Comparison of ENCODE assay signal across 19 mouse cellular contexts in genomic region chr5:116026561-116026960, GRCm38 (mm10). TPM values are rescaled to one million over a fixed set of nuclear protein-coding genes. Genes with fewer than 3 reads are reported as not detected.
DNase-seq lines count a peak whose midpoint lies in the region; ATAC-seq and TF ChIP-seq lines count a peak whose summit lies in the region.
"Had no signal": no experiment of that assay in that cellular context is flagged by ENCODE, and none has a peak within 500 bp of the region (broad histone marks: within the 10 kb centered on the region; RNA-seq: fewer than 3 reads in every experiment).

No protein-coding gene starts in this region.

- 0 out of 2 replicates have a peak, but pooled peaks have one; percentile 44 for ATAC-seq in heart, embryonic 14.5 days (ENCODE audit: insufficient number of reproducible peaks, insufficient read depth, low FRiP score, low read depth)
- ATAC-seq in erythroid progenitor cell, adult 5-6 weeks (replicated peaks; ENCODE audit: low FRiP score, poor library complexity, severe bottlenecking): peak; percentile 75
- ATAC-seq: intestine, embryonic 16.5 days; Patski had no signal

- no peaks in the 10 kb centered on the region for H3K9me3 ChIP-seq in heart, embryonic 14.5 days (ENCODE audit: control insufficient read depth, low read length)
- no peaks in the 10 kb centered on the region for H3K9me3 ChIP-seq in embryonic facial prominence, embryonic 10.5 days
- H3K9me3 ChIP-seq: embryonic facial prominence, embryonic 15.5 days; hindbrain, embryonic 10.5 days had no signal

- WGBS in heart, embryonic 14.5 days: 38% methylated on average over 14 of the region's 14 CpGs
- WGBS in spleen, adult 2 months: 85% methylated on average over 14 of the region's 14 CpGs
- WGBS in embryonic facial prominence, embryonic 10.5 days: 92% methylated on average over 14 of the region's 14 CpGs
- WGBS in thymus, adult 2 months: 95% methylated on average over 14 of the region's 14 CpGs

- H3K4me2 ChIP-seq in heart, embryonic 14.5 days (ENCODE audit: low read length): no peak overlapping the region
- H3K4me2 ChIP-seq: embryonic facial prominence, embryonic 15.5 days had no signal

- TF ChIP-seq CTCF in spleen, adult 2 months (IDR thresholded peaks at IDR 0.05; ENCODE audit: extremely low read depth, insufficient read depth, insufficient read length, insufficient replicate concordance): no peak
- TF ChIP-seq CTCF in thymus, adult 2 months (IDR thresholded peaks at IDR 0.05; ENCODE audit: borderline replicate concordance, control insufficient read depth, extremely low read depth, insufficient read depth, low read length, poor library complexity): no peak

- no peak for TF ChIP-seq POLR2A in spleen, adult 2 months (IDR thresholded peaks at IDR 0.05; ENCODE audit: low read depth, low read length)
- TF ChIP-seq POLR2A in thymus, adult 2 months (IDR thresholded peaks at IDR 0.05; ENCODE audit: control insufficient read depth, extremely low read depth, insufficient read depth, low read length, poor library complexity): no peak

- no peak overlapping the region for H3K9ac ChIP-seq in heart, embryonic 14.5 days (ENCODE audit: low read length)
- H3K9ac ChIP-seq: embryonic facial prominence, embryonic 15.5 days had no signal

- H3K27me3 ChIP-seq in heart, embryonic 14.5 days (ENCODE audit: control insufficient read depth, insufficient read depth, low read length): 0 out of 2 replicates have a peak, but pooled peaks cover 7% of the 10 kb centered on the region
- H3K27me3 ChIP-seq in spleen, adult 2 months (ENCODE audit: control insufficient read depth, insufficient read depth, low read length): no peaks in the 10 kb centered on the region
- H3K27me3 ChIP-seq in embryonic facial prominence, embryonic 10.5 days (replicated peaks; ENCODE audit: low read depth, poor library complexity, severe bottlenecking): peaks cover 11% of the 10 kb centered on the region
- no peaks in the 10 kb centered on the region for H3K27me3 ChIP-seq in thymus, adult 2 months (ENCODE audit: control insufficient read depth, insufficient read depth, low read length)
- H3K27me3 ChIP-seq: embryonic facial prominence, embryonic 15.5 days; Patski had no signal

- H3K4me3 ChIP-seq in heart, embryonic 14.5 days (ENCODE audit: control insufficient read depth in 1 of 2, insufficient read depth in 1 of 2, low read depth in 1 of 2, low read length in 2 of 2): no peak overlapping the region
- no peak overlapping the region for H3K4me3 ChIP-seq in spleen, adult 2 months (ENCODE audit: extremely low read depth, insufficient read depth, insufficient read length)
- H3K4me3 ChIP-seq in embryonic facial prominence, embryonic 10.5 days: no peak overlapping the region
- H3K4me3 ChIP-seq in thymus, adult 2 months (ENCODE audit: control insufficient read depth, insufficient read depth, low read length): no peak overlapping the region
- H3K4me3 ChIP-seq: embryonic facial prominence, embryonic 15.5 days; hindbrain, embryonic 10.5 days; left cerebral cortex, adult 2 months had no signal

- peaks cover 15 to 27% of the 10 kb centered on the region in 2 experiments for H3K4me1 ChIP-seq in heart, embryonic 14.5 days (ENCODE audit: control insufficient read depth in 2 of 2, insufficient read depth in 2 of 2, low read length in 2 of 2)
- H3K4me1 ChIP-seq in spleen, adult 2 months (ENCODE audit: control insufficient read depth, insufficient read depth, insufficient read length): peaks cover 4% of the 10 kb centered on the region; the same call in 1 of the 2 replicates
- peaks cover 37% of the 10 kb centered on the region for H3K4me1 ChIP-seq in embryonic facial prominence, embryonic 10.5 days
- H3K4me1 ChIP-seq in thymus, adult 2 months (replicated peaks; ENCODE audit: control insufficient read depth, insufficient read depth, low read length): peaks cover 34% of the 10 kb centered on the region

- no peak overlapping the region for H3K27ac ChIP-seq in heart, embryonic 14.5 days (replicated peaks in 1 of 2; ENCODE audit: control insufficient read depth in 1 of 2, insufficient read depth in 1 of 2, low read depth in 2 of 2, low read length in 2 of 2)
- peak overlapping the region; percentile 7; the same call in 1 of the 2 replicates for H3K27ac ChIP-seq in spleen, adult 2 months (ENCODE audit: insufficient read depth, low read length)
- no peak overlapping the region for H3K27ac ChIP-seq in embryonic facial prominence, embryonic 10.5 days (replicated peaks)
- no peak overlapping the region for H3K27ac ChIP-seq in thymus, adult 2 months (ENCODE audit: control insufficient read depth, insufficient read depth, low read length)
- H3K27ac ChIP-seq: embryonic facial prominence, embryonic 15.5 days; hindbrain, embryonic 10.5 days; left cerebral cortex, adult 2 months had no signal

- peaks cover 10% of the 10 kb centered on the region for H3K36me3 ChIP-seq in heart, embryonic 14.5 days (ENCODE audit: control insufficient read depth, insufficient read depth, low read length)
- H3K36me3 ChIP-seq in spleen, adult 2 months (ENCODE audit: control insufficient read depth, insufficient read depth, low read length): peaks cover 2% of the 10 kb centered on the region; the same call in 1 of the 2 replicates
- peaks cover 10% of the 10 kb centered on the region for H3K36me3 ChIP-seq in embryonic facial prominence, embryonic 10.5 days (replicated peaks)
- no peaks in the 10 kb centered on the region for H3K36me3 ChIP-seq in thymus, adult 2 months (ENCODE audit: control insufficient read depth, insufficient read depth, low read length)
- H3K36me3 ChIP-seq: embryonic facial prominence, embryonic 15.5 days had no signal

- DNase-seq in heart, adult 9 months (ENCODE audit: low spot score in 2 of 2): no peak
- peak; percentile 94 for DNase-seq in MEL-GATA-1-ER (ENCODE audit: extremely low read depth, low read depth)
- no peak for DNase-seq in spleen, adult 2 months (ENCODE audit: low read depth in 1 of 2, low spot score in 2 of 2)
- no peak for DNase-seq in right cerebral cortex, postnatal 4 days
- no peak for DNase-seq in embryonic facial prominence, embryonic 10.5 days (ENCODE audit: low spot score)
- DNase-seq in thymus, adult 2 months: no peak
- DNase-seq: cerebellum, postnatal 25 days; gastrocnemius, postnatal 36 days; thymus, postnatal 14 days had no signal

RNA-seq across cellular contexts. Expression of gene Prkab1, which starts 2.3 kb away (rescaled TPM):
- polyA plus RNA-seq in heart, embryonic 14.5 days (2014; fragmentation: Nextera tagmentation; extraction: Ambion mirVana): 38.0 and 40.5 TPM in 2 replicates
- 152 and 176 TPM in 2 replicates for total RNA-seq in erythroid progenitor cell, adult 5-6 weeks (2015; ENCODE audit: low replicate concordance)
- total RNA-seq in erythroid progenitor cell, adult 5-6 weeks (2017; ENCODE audit: low replicate concordance): 73.6 and 102 TPM in 2 replicates
- 59.6 and 82.0 TPM in 2 replicates for polyA plus RNA-seq in spleen, adult 2 months (2012; rRNA removed)
- polyA plus RNA-seq in embryonic facial prominence, embryonic 10.5 days (2016; fragmentation: Nextera tagmentation; extraction: Ambion mirVana): 77.1 and 79.2 TPM in 2 replicates
- 102 and 109 TPM in 2 replicates for polyA plus RNA-seq in thymus, adult 2 months (2012; rRNA removed)

RNA-seq across cellular contexts. Expression of gene Tmem233, which starts 56.5 kb away (rescaled TPM):
- not detected in 2 replicates for polyA plus RNA-seq in heart, embryonic 14.5 days (2014; fragmentation: Nextera tagmentation; extraction: Ambion mirVana)
- total RNA-seq in erythroid progenitor cell, adult 5-6 weeks (2015; ENCODE audit: low replicate concordance): not detected in 2 replicates
- total RNA-seq in erythroid progenitor cell, adult 5-6 weeks (2017; ENCODE audit: low replicate concordance): not detected in 2 replicates
- polyA plus RNA-seq in spleen, adult 2 months (2012; rRNA removed): not detected in 2 replicates
- polyA plus RNA-seq in embryonic facial prominence, embryonic 10.5 days (2016; fragmentation: Nextera tagmentation; extraction: Ambion mirVana): not detected in 2 replicates
- 0.05 TPM in 1 of 2 replicates, not detected in the other for polyA plus RNA-seq in thymus, adult 2 months (2012; rRNA removed)
- total RNA-seq: adrenal gland, adult 18-20 months; left cerebral cortex, adult 2 months; liver, adult 2 months had no signal
- polyA plus RNA-seq: embryonic facial prominence, embryonic 15.5 days; hindbrain, embryonic 10.5 days; intestine, embryonic 16.5 days; large intestine, adult 2 months; liver, adult 2 months; Patski had no signal
